8 mouse cellular contexts compared by ENCODE assay signal in genomic region chr8:95235683-95236082, GRCm38 (mm10). TPM values are rescaled to one million over a fixed set of nuclear protein-coding genes. Genes with fewer than 3 reads are reported as not detected.
DNase-seq lines count a peak whose midpoint lies in the region; ATAC-seq lines count a peak whose summit lies in the region.

No protein-coding gene starts in this region.

- no peak overlapping the region for H3K9ac ChIP-seq in heart, embryonic 11.5 days (ENCODE audit: low read depth, low read length)
- H3K9ac ChIP-seq in forebrain, embryonic 14.5 days (ENCODE audit: low read length) = no peak overlapping the region
- no peak overlapping the region for H3K9ac ChIP-seq in hindbrain, embryonic 14.5 days
- no peak overlapping the region for H3K9ac ChIP-seq in midbrain, embryonic 13.5 days (replicated peaks)

- no peak overlapping the region for H3K27ac ChIP-seq in heart, embryonic 11.5 days (ENCODE audit: low read depth, low read length)
- no peak overlapping the region for H3K27ac ChIP-seq in forebrain, embryonic 14.5 days (ENCODE audit: low read depth, low read length)
- no peak overlapping the region for H3K27ac ChIP-seq in hindbrain, embryonic 14.5 days
- H3K27ac ChIP-seq in midbrain, embryonic 13.5 days = no peak overlapping the region

- no peaks in the 10 kb centered on the region for H3K36me3 ChIP-seq in heart, embryonic 11.5 days (ENCODE audit: control insufficient read depth, insufficient read depth, low read length)
- no peaks in the 10 kb centered on the region for H3K36me3 ChIP-seq in forebrain, embryonic 14.5 days (ENCODE audit: control insufficient read depth, insufficient read depth, low read length)
- H3K36me3 ChIP-seq in hindbrain, embryonic 14.5 days (replicated peaks; ENCODE audit: control insufficient read depth, insufficient read depth) = no peaks in the 10 kb centered on the region
- H3K36me3 ChIP-seq in midbrain, embryonic 13.5 days = no peaks in the 10 kb centered on the region

- H3K4me1 ChIP-seq in heart, embryonic 11.5 days (ENCODE audit: control insufficient read depth, insufficient read depth, low read length) = no peaks in the 10 kb centered on the region
- no peaks in the 10 kb centered on the region for H3K4me1 ChIP-seq in forebrain, embryonic 14.5 days (ENCODE audit: control insufficient read depth, insufficient read depth, low read length)
- H3K4me1 ChIP-seq in hindbrain, embryonic 14.5 days (replicated peaks; ENCODE audit: control insufficient read depth, insufficient read depth, low read length) = no peaks in the 10 kb centered on the region
- H3K4me1 ChIP-seq in midbrain, embryonic 13.5 days (replicated peaks) = no peaks in the 10 kb centered on the region

- H3K9me3 ChIP-seq in heart, embryonic 11.5 days (replicated peaks; ENCODE audit: control insufficient read depth, low read length) = no peaks in the 10 kb centered on the region
- H3K9me3 ChIP-seq in forebrain, embryonic 14.5 days (replicated peaks; ENCODE audit: control insufficient read depth, low read length) = no peaks in the 10 kb centered on the region
- H3K9me3 ChIP-seq in hindbrain, embryonic 14.5 days (ENCODE audit: control insufficient read depth, low read length) = no peaks in the 10 kb centered on the region
- H3K9me3 ChIP-seq in midbrain, embryonic 13.5 days = no peaks in the 10 kb centered on the region

- H3K27me3 ChIP-seq in heart, embryonic 11.5 days (ENCODE audit: control insufficient read depth, insufficient read depth, low read length) = no peaks in the 10 kb centered on the region
- no peaks in the 10 kb centered on the region for H3K27me3 ChIP-seq in forebrain, embryonic 14.5 days (replicated peaks; ENCODE audit: control insufficient read depth, insufficient read depth, low read length)
- no peaks in the 10 kb centered on the region for H3K27me3 ChIP-seq in hindbrain, embryonic 14.5 days (ENCODE audit: control insufficient read depth, insufficient read depth, low read length)
- no peaks in the 10 kb centered on the region for H3K27me3 ChIP-seq in midbrain, embryonic 13.5 days

- 8% methylated on average over 3 of the region's 3 CpGs for WGBS in heart, embryonic 11.5 days (ENCODE audit: insufficient replicate concordance)
- WGBS in forebrain, embryonic 14.5 days = 0% methylated on average over 3 of the region's 3 CpGs
- WGBS in hindbrain, embryonic 14.5 days = 4% methylated on average over 3 of the region's 3 CpGs
- WGBS in midbrain, embryonic 13.5 days = 2% methylated on average over 3 of the region's 3 CpGs

- ATAC-seq in heart, embryonic 11.5 days (replicated peaks; ENCODE audit: insufficient number of reproducible peaks, low FRiP score, low TSS enrichment) = no peak
- peak; percentile 56 for ATAC-seq in cerebellum, adult (ENCODE audit: insufficient number of reproducible peaks, low FRiP score, low TSS enrichment)
- ATAC-seq in forebrain, embryonic 14.5 days = peak; percentile 37
- ATAC-seq in hindbrain, embryonic 14.5 days (ENCODE audit: low FRiP score) = no peak
- ATAC-seq in midbrain, embryonic 13.5 days = peak; percentile 66

- no peak overlapping the region for H3K4me2 ChIP-seq in heart, embryonic 11.5 days
- no peak overlapping the region for H3K4me2 ChIP-seq in forebrain, embryonic 14.5 days (ENCODE audit: low read length)
- no peak overlapping the region for H3K4me2 ChIP-seq in hindbrain, embryonic 14.5 days (replicated peaks)
- H3K4me2 ChIP-seq in midbrain, embryonic 13.5 days (replicated peaks) = no peak overlapping the region

- no peak overlapping the region for H3K4me3 ChIP-seq in heart, embryonic 11.5 days (ENCODE audit: low read depth, low read length)
- no peak overlapping the region for H3K4me3 ChIP-seq in forebrain, embryonic 14.5 days (ENCODE audit: low read depth, low read length)
- H3K4me3 ChIP-seq in hindbrain, embryonic 14.5 days (replicated peaks; ENCODE audit: low read length) = no peak overlapping the region
- no peak overlapping the region for H3K4me3 ChIP-seq in midbrain, embryonic 13.5 days (replicated peaks)

- DNase-seq in heart, adult 11 months = peak; percentile 95
- DNase-seq in forebrain, embryonic 14.5 days (ENCODE audit: low spot score) = peak; percentile 73
- peak; percentile 84 for DNase-seq in hindbrain, embryonic 14.5 days (ENCODE audit: low spot score)
- DNase-seq in left cerebral cortex, adult 11 months (ENCODE audit: low spot score) = peak; percentile 39
- DNase-seq in spleen, postnatal 10 days (ENCODE audit: low spot score in 2 of 2) = peak; percentile 75 to 84

RNA-seq across cellular contexts. Expression of gene Kifc3, which starts 33.1 kb away (rescaled TPM):
- polyA plus RNA-seq in heart, embryonic 11.5 days (2014; fragmentation: Nextera tagmentation; extraction: Ambion mirVana) = 5.7 and 10.0 TPM in 2 replicates
- 8.9 and 10.7 TPM in 2 replicates for polyA plus RNA-seq in forebrain, embryonic 14.5 days (2014; fragmentation: Nextera tagmentation; extraction: Ambion mirVana)
- polyA plus RNA-seq in hindbrain, embryonic 14.5 days (2014; fragmentation: Nextera tagmentation; extraction: Ambion mirVana) = 22.0 and 24.2 TPM in 2 replicates
- 12.6 and 14.3 TPM in 2 replicates for polyA plus RNA-seq in midbrain, embryonic 13.5 days (2015; fragmentation: Nextera tagmentation; extraction: Ambion mirVana)

Comparison
In these comparisons a context has a peak if more than half of its experiments do, and no peak if none do; other contexts are left out.
1. DNase-seq: peak in every context shown above with its lines; median percentile 95 in heart, adult 11 months; 84 in hindbrain, embryonic 14.5 days; 80 in spleen, postnatal 10 days; 73 in forebrain, embryonic 14.5 days; 39 in left cerebral cortex, adult 11 months.
2. ATAC-seq: peak in cerebellum, adult (single experiment), forebrain, embryonic 14.5 days (single experiment) and midbrain, embryonic 13.5 days (single experiment); none in heart, embryonic 11.5 days (single experiment) and hindbrain, embryonic 14.5 days (single experiment).